Mouse (Mus musculus): ENCODE results near the gene Qrich1. TPM values are rescaled to one million over a fixed set of nuclear protein-coding genes. Genes with fewer than 3 reads are reported as not detected.
A peak's percentile ranks its signal among the peaks of the same experiment; 100 is the strongest.

The Qrich1 gene
- total RNA-seq, 2 experiments from 2014 or later = 53.3 to 58.9 TPM

DNA sequence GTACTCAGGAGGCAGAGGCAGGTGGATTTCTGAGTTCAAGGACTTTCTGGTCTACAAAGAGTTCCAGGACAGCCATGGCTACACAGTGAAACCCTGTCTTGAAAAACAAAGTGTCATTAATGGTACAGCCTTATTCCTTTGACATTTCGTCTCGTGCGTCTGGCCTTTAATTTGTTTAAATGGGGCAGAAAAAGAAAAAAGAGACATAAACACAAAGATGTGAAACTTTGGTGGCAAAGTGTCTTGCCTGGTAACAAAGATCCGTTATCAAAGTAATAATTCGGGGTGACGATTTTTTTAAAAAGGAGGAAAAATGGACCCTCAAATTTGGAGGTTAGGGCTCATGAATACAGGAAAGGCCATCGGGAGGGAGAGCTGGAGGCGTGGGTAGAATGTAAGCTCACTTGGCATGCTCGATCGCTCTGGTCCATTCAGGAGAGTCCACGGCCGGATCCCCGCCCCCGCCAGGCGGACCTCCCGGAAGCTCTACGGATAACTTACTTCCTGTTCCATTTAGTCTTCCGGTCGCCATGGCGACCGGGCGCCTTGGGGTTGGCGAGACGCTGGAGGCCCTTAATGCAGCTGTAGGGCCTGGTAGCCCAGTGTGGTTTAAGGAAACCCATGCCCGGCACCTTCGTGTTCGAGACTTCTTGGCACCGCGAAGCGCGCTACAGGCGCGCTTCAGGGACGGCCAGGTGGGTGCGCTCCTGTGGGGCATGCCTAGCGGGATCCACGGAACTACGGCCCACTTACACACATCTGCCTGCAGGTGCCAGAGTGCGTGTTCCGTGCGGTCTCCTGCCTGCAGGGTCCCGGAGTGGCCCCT is 53.0 kb downstream of the Qrich1 start, which contains the start of gene Dalrd3:
Gene Dalrd3 (plus strand): TSS at position 506 of the 826 bp plus-strand sequence.
- Histone ChIP-seq H3K27ac (peak within 1 kb of the TSS; percentile 98), H3K4me3 (peak within 1 kb of the TSS; percentile 86)
- intact Hi-C loops (cut with DNase I) = loop anchor here (5.0 kb wide), 1 partner anchor 52 kb away; the partner anchor contains the start of gene Qrich1
- TF ChIP-seq CTCF (IDR thresholded peaks at IDR 0.05) = peak; percentile 3; the same call in 1 of the 2 replicates
- DNase-seq = peak; percentile 94

DNA sequence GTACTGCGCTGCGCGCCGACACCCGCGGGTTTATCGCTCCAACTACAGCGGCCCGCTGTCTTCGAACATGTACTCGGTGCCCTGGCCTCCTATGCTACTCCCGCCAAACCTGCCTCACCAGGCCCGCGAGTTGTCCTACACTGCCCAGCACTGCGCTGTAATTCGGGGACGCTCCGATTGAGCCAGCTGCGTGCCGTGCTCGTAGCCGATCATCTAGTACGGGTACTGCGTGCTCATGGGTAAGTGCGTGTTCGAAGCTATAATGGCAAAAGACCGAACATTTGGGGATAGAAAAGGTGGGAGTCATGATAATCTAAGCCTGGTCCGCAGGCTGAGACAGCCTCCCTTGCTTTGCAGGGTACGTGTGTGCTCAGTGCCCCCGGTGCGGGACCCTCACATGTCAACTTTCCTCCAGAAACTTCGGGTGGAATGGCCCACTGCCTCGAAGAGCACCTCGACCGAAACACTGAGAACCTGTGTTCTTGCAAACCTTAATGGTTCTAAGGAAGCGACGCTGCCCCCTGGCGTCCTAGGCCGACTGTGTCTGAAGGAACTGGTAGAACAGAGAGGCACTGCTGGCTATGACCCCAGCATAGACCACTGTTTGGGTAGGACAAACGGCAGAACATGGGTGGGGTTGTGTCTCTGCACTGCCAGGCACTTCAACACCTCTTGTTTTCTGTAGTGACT is 53.7 kb downstream of the Qrich1 start:
- intact Hi-C loops (cut with DNase I) = no loop called here

GRCm38 (mm10) chr9:108571401-108571973 is 54.9 kb downstream of the Qrich1 start:
- DNase-seq = no peak
- intact Hi-C loops (cut with DNase I) = no loop called here
- no peak overlapping the region for H3K4me3 ChIP-seq
- no peak overlapping the region for H3K27ac ChIP-seq
- no peak for TF ChIP-seq CTCF (IDR thresholded peaks at IDR 0.05)

More for the DNA sequence above, 53.7 kb downstream of the Qrich1 start:
- peak; percentile 78 for TF ChIP-seq CTCF (IDR thresholded peaks at IDR 0.05)
- peak; percentile 82 for DNase-seq
- H3K27ac ChIP-seq = peak overlapping the region; percentile 76
- peak overlapping the region; percentile 86 for H3K4me3 ChIP-seq

GRCm38 (mm10) chr9:108572321-108572720 is 55.7 kb downstream of the Qrich1 start:
- no peak for DNase-seq
- TF ChIP-seq CTCF (IDR thresholded peaks at IDR 0.05) = no peak
- Histone ChIP-seq H3K4me3 (no peak overlapping the region), H3K27ac (no peak overlapping the region)
- intact Hi-C loops (cut with DNase I) = no loop called here

- peak; percentile 56 for DNase-seq
- intact Hi-C loops (cut with DNase I) = no loop called here
- Histone ChIP-seq H3K4me3 (no peak overlapping the region), H3K27ac (no peak overlapping the region)
- peak; percentile 40 for TF ChIP-seq CTCF (IDR thresholded peaks at IDR 0.05)
Measured at GRCm38 (mm10) chr9:108573774-108574690, 57.4 kb downstream of the Qrich1 start.

DNA sequence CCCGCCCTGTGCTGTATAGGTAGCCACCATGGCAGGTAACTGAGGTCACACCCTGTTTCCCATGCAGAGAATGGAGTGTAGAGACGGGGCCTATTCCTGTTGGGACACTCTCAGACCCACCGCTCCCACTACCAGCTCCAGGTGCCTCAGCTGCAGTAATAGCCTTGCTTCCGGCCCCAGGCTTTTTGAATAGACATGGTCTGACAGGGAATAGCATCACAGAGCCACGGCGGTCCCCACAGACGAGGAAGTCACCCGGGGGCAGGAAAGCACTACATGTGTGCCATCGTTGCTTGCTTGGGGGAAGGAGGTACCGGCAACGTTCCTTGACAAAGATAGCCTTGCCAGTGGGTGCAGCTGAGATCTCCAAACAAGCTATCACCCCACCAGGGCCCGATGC is 58.3 kb downstream of the Qrich1 start:
- H3K27ac ChIP-seq = no peak overlapping the region
- intact Hi-C loops (cut with DNase I) = no loop called here
- H3K4me3 ChIP-seq = no peak overlapping the region
- no peak for TF ChIP-seq CTCF (IDR thresholded peaks at IDR 0.05)
- DNase-seq = no peak

DNA sequence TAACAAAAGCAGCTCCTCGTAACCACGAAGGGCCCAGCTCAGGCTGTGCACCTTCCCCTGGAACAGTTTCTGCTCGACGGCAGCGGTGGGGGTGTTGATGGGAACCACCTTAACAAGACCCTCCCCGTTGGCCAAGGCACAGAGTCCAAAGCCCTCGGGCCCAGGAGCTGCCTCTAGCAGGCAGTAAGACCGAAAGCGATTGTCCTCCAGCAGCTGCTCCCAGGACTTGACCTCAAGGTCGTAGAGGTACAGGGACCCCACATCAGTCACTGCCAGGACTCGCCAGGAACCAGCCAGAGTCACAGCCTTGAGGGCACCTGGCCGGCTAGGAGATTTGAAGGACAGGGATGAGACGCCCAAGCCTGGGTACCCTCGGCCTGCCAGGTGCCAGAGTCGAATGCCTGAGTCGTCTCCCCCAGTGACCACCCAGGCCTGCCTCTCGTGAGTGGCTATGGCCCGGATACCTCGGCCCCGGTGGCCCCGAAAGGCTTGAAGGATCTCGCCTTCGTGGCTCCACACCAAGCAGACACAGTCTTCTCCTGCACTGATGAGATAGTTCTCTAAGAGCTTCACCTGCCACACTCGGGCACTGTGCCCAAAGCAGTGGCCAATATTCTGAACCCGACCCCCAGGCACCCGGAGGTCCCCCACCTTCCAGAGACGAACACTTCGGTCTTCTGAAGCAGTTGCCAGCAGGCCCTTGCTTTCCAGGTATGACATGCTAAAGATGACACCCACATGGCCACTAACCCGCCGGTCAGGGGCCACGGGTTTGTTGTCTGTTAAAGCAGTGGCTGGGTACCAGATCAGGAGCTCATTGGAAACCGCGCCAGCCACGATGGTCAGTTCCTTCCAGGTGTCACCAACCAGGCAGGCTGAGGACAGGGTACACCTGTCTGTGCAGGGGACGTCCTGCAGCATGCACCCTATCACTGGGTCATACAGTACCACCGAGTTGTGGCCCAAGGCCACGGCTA is 59.0 kb downstream of the Qrich1 start:
- no peak overlapping the region for H3K27ac ChIP-seq
- intact Hi-C loops (cut with DNase I) = no loop called here
- H3K4me3 ChIP-seq = no peak overlapping the region
- TF ChIP-seq CTCF (IDR thresholded peaks at IDR 0.05) = no peak
- DNase-seq = no peak

DNA sequence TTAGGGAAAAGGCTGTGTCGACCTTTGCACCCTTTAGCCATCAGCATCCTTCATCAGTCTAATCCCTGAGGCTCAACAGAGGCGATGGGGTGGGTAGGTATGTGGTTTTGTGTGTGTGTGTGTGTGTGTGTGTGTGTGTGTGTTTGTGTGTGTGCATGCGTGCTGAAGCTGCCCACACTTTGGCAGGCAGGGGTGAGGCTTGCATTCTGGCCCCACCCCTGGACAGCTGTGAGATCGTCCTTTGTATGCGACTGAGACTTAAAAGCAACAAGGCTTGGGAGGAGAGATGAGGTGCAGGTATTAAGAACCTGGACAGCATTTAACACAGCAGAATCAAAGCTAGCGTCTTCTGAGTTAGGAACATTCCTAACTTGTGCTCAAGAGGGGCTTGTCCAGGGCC is 60.4 kb downstream of the Qrich1 start:
- no peak overlapping the region for H3K27ac ChIP-seq
- H3K4me3 ChIP-seq = no peak overlapping the region
- intact Hi-C loops (cut with DNase I) = no loop called here
- no peak for DNase-seq
- TF ChIP-seq CTCF (IDR thresholded peaks at IDR 0.05) = no peak

GRCm38 (mm10) chr9:108577934-108578544 is 61.4 kb downstream of the Qrich1 start:
- TF ChIP-seq CTCF (IDR thresholded peaks at IDR 0.05) = no peak
- intact Hi-C loops (cut with DNase I) = loop anchor here (1.0 kb wide), 1 partner anchor 18 kb away; the partner anchor contains the start of gene Impdh2
- DNase-seq = peak; percentile 75
- Histone ChIP-seq H3K27ac (peak overlapping the region; percentile 97), H3K4me3 (peak overlapping the region; percentile 75)

GRCm38 (mm10) chr9:108578545-108579343 is 62.1 kb downstream of the Qrich1 start, which contains the start of gene Wdr6:
Gene Wdr6 (minus strand): TSS chr9:108578739.
- intact Hi-C loops (cut with DNase I) = loop anchor here (1.0 kb wide), 1 partner anchor 18 kb away; the partner anchor contains the start of gene Impdh2
- peak; percentile 96 for DNase-seq
- H3K27ac ChIP-seq = peak within 1 kb of the TSS; percentile 97
- no peak for TF ChIP-seq CTCF (IDR thresholded peaks at IDR 0.05)
- peak within 1 kb of the TSS; percentile 75 for H3K4me3 ChIP-seq
